Mouse (Mus musculus): ENCODE results near the gene Hpca. TPM values are rescaled to one million over a fixed set of nuclear protein-coding genes. Genes with fewer than 3 reads are reported as not detected.

Gene Hpca
- polyA plus RNA-seq, 1 experiment from 2014 or later: 56.2 TPM

DNA sequence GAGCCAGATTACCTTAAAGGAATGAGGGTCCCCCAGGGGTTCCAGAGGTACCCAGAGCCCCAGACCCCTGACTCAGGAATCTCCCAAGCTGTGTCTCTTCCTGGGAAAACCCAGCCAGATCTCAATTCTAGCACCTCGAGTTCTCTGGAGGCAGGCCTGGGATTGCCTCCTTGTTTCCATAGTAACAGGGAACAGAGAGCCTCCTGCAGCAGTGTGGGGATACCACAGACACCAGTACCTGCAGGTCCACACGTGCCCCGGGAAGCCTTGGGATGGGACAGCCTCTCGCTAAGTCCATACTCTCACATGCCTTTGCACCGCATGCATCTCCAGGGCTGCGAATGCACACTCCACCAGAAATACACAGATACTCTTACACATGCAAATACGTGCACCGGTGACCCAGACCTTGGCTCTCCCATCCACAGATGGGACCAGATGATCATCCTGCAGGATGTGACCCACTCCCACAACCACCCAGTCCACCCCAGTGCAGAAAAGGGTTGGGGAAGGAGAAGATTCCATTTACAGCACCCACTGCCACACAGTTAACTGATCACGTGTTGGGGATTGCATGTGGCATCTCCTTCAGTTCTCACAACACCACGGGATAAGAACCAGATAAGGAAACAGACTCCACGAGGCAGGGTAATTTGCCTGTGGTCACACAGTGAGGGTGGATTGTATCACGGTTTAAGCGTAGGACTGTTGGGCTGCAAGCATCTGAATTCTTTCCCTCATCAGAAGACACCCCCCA is 6.9 kb upstream of the Hpca start:
- 62% methylated on average over 13 of the region's 13 CpGs for WGBS
- Histone ChIP-seq H3K9me3 (ENCODE audit: control insufficient read depth, low read length) (no peaks in the 10 kb centered on the region), H3K4me1 (replicated peaks; ENCODE audit: control insufficient read depth, insufficient read depth, low read length) (peaks cover 42% of the 10 kb centered on the region), H3K4me2 (replicated peaks) (no peak overlapping the region), H3K9ac (no peak overlapping the region), H3K27ac (no peak overlapping the region), H3K4me3 (replicated peaks; ENCODE audit: low read length) (no peak overlapping the region), H3K27me3 (ENCODE audit: control insufficient read depth, insufficient read depth, low read length) (no peaks in the 10 kb centered on the region), H3K36me3 (replicated peaks; ENCODE audit: control insufficient read depth, insufficient read depth) (no peaks in the 10 kb centered on the region)
- DNase-seq (ENCODE audit: low spot score): no peak
- ATAC-seq (ENCODE audit: low FRiP score): no peak

DNA sequence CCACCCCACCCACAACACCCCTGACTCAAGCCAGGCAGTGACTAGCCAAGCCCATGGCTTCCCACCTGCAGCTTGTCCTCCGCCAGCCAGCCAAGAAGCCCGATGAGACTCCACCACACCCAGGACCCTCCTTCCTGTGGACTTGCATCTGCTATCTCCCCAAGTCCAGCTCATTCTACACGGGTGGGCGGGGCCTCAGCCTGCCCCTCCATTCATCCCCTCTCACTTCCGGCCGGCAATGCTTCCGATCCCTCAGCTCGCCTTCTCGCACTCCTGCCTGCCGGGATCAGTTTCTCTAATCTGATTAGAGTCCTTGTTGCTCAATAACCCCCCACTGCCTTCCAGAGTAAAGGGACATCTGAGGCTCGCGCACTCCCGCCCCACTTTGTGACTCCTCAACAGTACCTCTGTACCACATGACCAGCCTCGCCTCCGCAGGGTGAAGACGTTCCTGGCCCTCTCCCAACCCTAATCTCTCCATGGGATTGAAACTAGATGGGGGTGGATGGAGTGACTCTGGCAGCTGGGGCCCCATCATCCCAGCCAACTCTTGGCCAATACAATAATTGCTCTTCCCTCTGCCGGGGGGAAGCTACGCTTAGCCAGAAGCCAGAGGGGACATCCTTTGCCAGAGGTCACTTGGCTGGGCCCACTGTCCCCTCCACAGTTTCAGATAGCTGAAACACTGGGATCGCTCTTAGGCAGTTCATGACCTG is 4.1 kb upstream of the Hpca start:
- Histone ChIP-seq H3K9ac (no peak overlapping the region), H3K36me3 (replicated peaks; ENCODE audit: control insufficient read depth, insufficient read depth) (no peaks in the 10 kb centered on the region), H3K4me3 (replicated peaks; ENCODE audit: low read length) (0 out of 2 replicates have a peak overlapping the region, but pooled peaks have one; percentile 6), H3K9me3 (ENCODE audit: control insufficient read depth, low read length) (no peaks in the 10 kb centered on the region), H3K27ac (no peak overlapping the region), H3K4me2 (replicated peaks) (peak overlapping the region; percentile 34), H3K4me1 (replicated peaks; ENCODE audit: control insufficient read depth, insufficient read depth, low read length) (peaks cover 50% of the 10 kb centered on the region), H3K27me3 (ENCODE audit: control insufficient read depth, insufficient read depth, low read length) (peaks cover 16% of the 10 kb centered on the region; the same call in 1 of the 2 replicates)
- 11% methylated on average over 19 of the region's 19 CpGs for WGBS
- ATAC-seq (ENCODE audit: low FRiP score) (no peak), DNase-seq (ENCODE audit: low spot score) (no peak)

DNA sequence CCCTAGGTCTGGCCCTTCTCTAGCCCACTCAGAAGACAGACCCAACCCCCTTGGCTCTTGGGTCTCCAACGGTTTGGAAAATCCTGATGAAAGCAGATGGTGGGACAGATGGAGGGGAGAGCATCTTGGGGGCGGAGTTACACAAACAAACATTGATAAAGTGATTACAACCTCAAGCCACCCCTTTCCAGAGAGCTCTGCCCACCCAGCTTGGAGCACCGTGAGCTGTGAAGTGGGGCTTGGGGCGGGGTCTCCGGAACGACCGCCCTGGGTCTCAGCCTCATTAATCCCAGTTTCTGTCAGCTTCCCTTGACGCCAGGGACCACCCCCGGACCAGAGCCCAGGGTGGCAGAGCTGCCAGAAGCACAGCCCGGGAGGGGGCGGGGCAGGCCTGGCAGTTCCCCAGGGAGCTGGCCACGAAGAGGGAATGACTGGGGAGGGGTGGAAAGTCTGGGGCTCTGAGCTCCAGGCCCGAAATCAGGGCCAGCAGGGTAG is 2.9 kb upstream of the Hpca start:
- H3K4me2 ChIP-seq (replicated peaks): peak overlapping the region; percentile 34
- no peak overlapping the region for H3K27ac ChIP-seq
- no peaks in the 10 kb centered on the region for H3K9me3 ChIP-seq (ENCODE audit: control insufficient read depth, low read length)
- no peak overlapping the region for H3K4me3 ChIP-seq (replicated peaks; ENCODE audit: low read length)
- peak overlapping the region; percentile 28 for H3K9ac ChIP-seq
- DNase-seq (ENCODE audit: low spot score): no peak
- no peaks in the 10 kb centered on the region for H3K36me3 ChIP-seq (replicated peaks; ENCODE audit: control insufficient read depth, insufficient read depth)
- H3K4me1 ChIP-seq (replicated peaks; ENCODE audit: control insufficient read depth, insufficient read depth, low read length): peaks cover 45% of the 10 kb centered on the region
- WGBS: 3% methylated on average over 13 of the region's 13 CpGs
- no peak for ATAC-seq (ENCODE audit: low FRiP score)
- peaks cover 28% of the 10 kb centered on the region; the same call in 1 of the 2 replicates for H3K27me3 ChIP-seq (ENCODE audit: control insufficient read depth, insufficient read depth, low read length)

DNA sequence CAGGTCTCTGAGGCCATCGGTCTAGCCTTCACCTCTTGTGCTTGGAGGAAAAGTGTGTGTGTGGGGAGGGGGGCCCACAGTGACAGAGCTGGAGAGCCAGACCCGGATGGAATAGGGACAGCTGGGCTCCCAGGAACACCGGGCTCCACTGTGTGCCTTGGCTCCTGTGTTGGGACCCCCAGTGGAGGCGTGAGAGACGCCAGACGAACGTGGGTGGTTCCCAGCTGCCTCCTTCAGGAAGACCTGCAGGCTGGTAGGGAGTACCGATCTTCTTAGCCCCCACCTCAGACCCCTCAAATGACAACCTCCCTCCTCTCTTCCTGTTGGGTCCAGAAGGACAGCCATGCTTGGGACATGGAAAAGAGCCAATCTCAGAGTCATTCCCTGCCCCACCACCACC is 883 bp upstream of the Hpca start:
- Histone ChIP-seq H3K27ac (no peak overlapping the region), H3K9me3 (ENCODE audit: control insufficient read depth, low read length) (no peaks in the 10 kb centered on the region), H3K36me3 (replicated peaks; ENCODE audit: control insufficient read depth, insufficient read depth) (no peaks in the 10 kb centered on the region), H3K4me2 (replicated peaks) (no peak overlapping the region), H3K4me1 (replicated peaks; ENCODE audit: control insufficient read depth, insufficient read depth, low read length) (peaks cover 30% of the 10 kb centered on the region), H3K27me3 (ENCODE audit: control insufficient read depth, insufficient read depth, low read length) (peaks cover 33% of the 10 kb centered on the region; the same call in 1 of the 2 replicates), H3K4me3 (replicated peaks; ENCODE audit: low read length) (no peak overlapping the region), H3K9ac (no peak overlapping the region)
- WGBS: 37% methylated on average over 8 of the region's 8 CpGs
- DNase-seq (ENCODE audit: low spot score): no peak
- no peak for ATAC-seq (ENCODE audit: low FRiP score)

DNA sequence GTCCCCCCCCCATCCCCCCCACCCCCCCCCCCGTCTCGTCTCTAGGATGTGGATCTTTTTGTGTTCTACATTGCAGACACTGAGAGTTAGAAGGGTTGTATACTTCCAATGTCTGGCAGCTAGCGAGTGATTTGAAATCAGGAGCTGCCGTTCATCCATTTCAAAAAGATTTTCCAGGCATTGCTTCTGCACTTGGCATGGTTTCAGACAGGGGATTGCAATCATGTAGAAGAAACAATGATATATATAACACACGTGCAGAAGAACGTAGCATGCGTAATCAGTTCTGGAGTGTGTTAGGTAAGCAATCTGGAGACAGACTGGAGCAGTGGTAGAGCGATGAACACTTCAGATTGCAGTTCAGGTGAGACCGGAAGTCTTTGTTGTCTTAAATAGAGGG is 271 bp upstream of the Hpca start:
- H3K27me3 ChIP-seq (ENCODE audit: control insufficient read depth, insufficient read depth, low read length): peaks cover 33% of the 10 kb centered on the region; the same call in 1 of the 2 replicates
- ATAC-seq (ENCODE audit: low FRiP score) (no peak), DNase-seq (ENCODE audit: low spot score) (no peak)
- no peaks in the 10 kb centered on the region for H3K36me3 ChIP-seq (replicated peaks; ENCODE audit: control insufficient read depth, insufficient read depth)
- peak overlapping the region; percentile 91; the same call in 1 of the 2 replicates for H3K4me2 ChIP-seq (replicated peaks)
- H3K27ac ChIP-seq: no peak overlapping the region
- H3K9me3 ChIP-seq (ENCODE audit: control insufficient read depth, low read length): no peaks in the 10 kb centered on the region
- WGBS: 29% methylated on average over 9 of the region's 9 CpGs
- peaks cover 30% of the 10 kb centered on the region for H3K4me1 ChIP-seq (replicated peaks; ENCODE audit: control insufficient read depth, insufficient read depth, low read length)
- no peak overlapping the region for H3K4me3 ChIP-seq (replicated peaks; ENCODE audit: low read length)
- no peak overlapping the region for H3K9ac ChIP-seq

DNA sequence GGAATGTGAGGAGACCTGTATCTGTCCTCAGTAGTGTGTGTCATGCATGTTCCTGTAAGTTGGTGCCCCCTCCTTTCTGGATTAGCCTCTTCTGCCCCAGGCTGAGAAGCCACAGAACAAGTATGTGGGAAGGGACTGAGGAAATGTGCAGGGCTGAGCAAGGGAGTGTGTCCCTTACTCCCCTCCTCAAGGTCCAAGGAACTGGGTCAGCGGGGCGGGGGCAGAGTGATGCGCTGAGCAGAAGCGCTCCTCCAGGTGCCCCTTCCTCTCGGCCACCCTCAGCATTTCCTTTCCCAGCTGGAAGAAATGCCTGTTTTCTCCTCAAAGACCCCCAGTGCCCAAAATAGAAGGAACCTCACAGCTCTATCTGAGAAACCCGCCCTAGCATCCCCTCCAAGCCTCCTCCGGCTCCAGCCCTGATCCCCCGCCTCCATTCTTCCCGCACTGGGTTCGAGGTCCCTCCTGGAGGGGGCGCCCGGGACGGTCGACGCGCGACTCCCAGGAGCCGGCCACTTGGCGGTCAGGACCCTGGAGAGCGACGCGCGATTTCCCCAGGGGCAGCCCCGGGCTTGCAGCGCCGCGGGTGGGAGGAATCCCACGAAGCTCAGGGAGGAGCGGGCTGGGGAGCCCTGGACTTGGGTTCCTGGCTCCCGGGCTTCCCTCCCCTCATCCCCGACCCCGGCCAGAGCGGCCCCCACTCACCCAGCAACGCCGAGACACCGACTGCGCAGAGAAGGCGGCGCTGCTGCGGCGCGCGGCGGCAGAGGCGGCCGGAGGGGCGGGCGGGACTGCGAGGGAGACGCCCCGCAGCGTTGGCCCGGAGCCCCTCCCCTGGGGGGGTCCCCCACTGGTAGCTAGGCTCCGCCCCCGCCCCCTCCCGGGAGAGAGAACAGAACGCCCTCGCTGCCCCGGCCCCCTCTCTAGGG is 1.1 kb downstream of the Hpca start:
- H3K27ac ChIP-seq: no peak overlapping the region; the same call in 1 of the 2 replicates
- H3K4me2 ChIP-seq (replicated peaks): peak overlapping the region; percentile 91
- no peaks in the 10 kb centered on the region for H3K9me3 ChIP-seq (ENCODE audit: control insufficient read depth, low read length)
- peak overlapping the region; percentile 50 for H3K4me3 ChIP-seq (replicated peaks; ENCODE audit: low read length)
- under 1% methylated on average over 47 of the region's 59 CpGs for WGBS
- H3K4me1 ChIP-seq (replicated peaks; ENCODE audit: control insufficient read depth, insufficient read depth, low read length): peaks cover 27% of the 10 kb centered on the region
- ATAC-seq (ENCODE audit: low FRiP score): peak; percentile 22; the same call in 1 of the 2 replicates
- H3K27me3 ChIP-seq (ENCODE audit: control insufficient read depth, insufficient read depth, low read length): peaks cover 33% of the 10 kb centered on the region; the same call in 1 of the 2 replicates
- no peak for DNase-seq (ENCODE audit: low spot score)
- H3K36me3 ChIP-seq (replicated peaks; ENCODE audit: control insufficient read depth, insufficient read depth): no peaks in the 10 kb centered on the region
- peak overlapping the region; percentile 73 for H3K9ac ChIP-seq

DNA sequence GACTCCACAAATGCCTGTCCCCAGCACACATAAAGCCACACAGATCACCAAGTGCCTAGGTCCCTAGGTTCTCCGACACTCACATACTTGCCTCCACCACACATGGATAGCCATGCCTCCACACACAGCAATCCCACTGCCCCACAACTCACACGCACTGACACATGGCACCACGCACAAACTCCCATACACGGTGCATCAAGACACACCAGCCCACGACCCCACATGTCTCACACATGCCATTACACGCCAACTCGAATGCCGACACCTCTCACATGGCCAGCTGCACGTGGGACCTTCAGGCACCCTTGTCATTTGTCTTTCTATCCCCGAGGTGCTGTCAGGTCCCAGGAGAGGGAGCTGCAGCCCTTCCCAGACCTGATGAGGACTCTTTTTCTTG is 2.1 kb downstream of the Hpca start:
- Histone ChIP-seq H3K4me1 (replicated peaks; ENCODE audit: control insufficient read depth, insufficient read depth, low read length) (peaks cover 24% of the 10 kb centered on the region), H3K9me3 (ENCODE audit: control insufficient read depth, low read length) (no peaks in the 10 kb centered on the region), H3K36me3 (replicated peaks; ENCODE audit: control insufficient read depth, insufficient read depth) (no peaks in the 10 kb centered on the region), H3K9ac (no peak overlapping the region), H3K27ac (no peak overlapping the region), H3K27me3 (ENCODE audit: control insufficient read depth, insufficient read depth, low read length) (peaks cover 33% of the 10 kb centered on the region; the same call in 1 of the 2 replicates), H3K4me3 (replicated peaks; ENCODE audit: low read length) (no peak overlapping the region; the same call in 1 of the 2 replicates), H3K4me2 (replicated peaks) (peak overlapping the region; percentile 91)
- DNase-seq (ENCODE audit: low spot score): no peak
- WGBS: 73% methylated on average over 10 of the region's 10 CpGs
- no peak for ATAC-seq (ENCODE audit: low FRiP score)

DNA sequence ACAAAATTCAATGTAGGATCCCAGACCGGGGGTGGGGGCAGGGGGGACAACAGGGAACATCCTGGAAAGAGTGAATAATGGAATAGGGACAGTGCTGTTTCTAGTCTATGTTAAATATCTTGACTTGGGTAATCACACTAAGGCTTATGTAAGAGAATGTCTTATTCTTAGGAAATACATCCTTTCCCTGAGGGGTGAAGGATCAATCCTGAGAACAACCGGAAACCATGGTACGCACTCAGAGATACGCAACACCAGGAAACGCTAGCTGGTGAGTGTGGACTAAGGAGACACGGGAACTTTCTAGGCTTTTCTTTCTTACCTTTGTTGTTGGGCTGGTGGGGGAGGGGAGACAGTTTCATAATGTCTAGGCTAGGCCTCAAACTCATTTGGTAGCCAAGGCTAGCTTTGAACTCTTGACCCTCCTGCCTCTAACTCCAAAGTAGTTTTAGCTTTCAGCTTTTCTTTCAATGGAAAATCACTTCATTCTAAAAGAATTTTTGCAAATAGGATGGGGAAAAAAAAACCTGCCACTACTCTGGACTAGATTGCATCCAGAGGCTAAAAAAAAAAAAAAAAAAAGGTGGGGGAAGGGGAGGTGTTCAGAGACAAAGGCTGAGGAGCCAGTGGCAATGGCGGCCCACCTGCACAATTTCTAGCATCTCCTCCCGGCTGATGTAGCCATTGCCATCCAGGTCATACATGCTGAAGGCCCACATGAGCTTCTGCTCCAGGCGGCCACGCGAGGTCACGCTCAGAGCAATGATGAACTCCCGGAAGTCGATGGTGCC is 3.9 kb downstream of the Hpca start:
- peaks cover 29% of the 10 kb centered on the region for H3K4me1 ChIP-seq (replicated peaks; ENCODE audit: control insufficient read depth, insufficient read depth, low read length)
- no peak overlapping the region for H3K27ac ChIP-seq
- WGBS: 92% methylated on average over 14 of the region's 14 CpGs
- H3K27me3 ChIP-seq (ENCODE audit: control insufficient read depth, insufficient read depth, low read length): peaks cover 30% of the 10 kb centered on the region; the same call in 1 of the 2 replicates
- H3K4me3 ChIP-seq (replicated peaks; ENCODE audit: low read length): no peak overlapping the region
- no peak overlapping the region for H3K9ac ChIP-seq
- no peaks in the 10 kb centered on the region for H3K9me3 ChIP-seq (ENCODE audit: control insufficient read depth, low read length)
- H3K36me3 ChIP-seq (replicated peaks; ENCODE audit: control insufficient read depth, insufficient read depth): no peaks in the 10 kb centered on the region
- no peak for DNase-seq (ENCODE audit: low spot score)
- no peak for ATAC-seq (ENCODE audit: low FRiP score)
- no peak overlapping the region for H3K4me2 ChIP-seq (replicated peaks)
